In genomic region chr14:34821131-34821790, GRCm38 (mm10) we compare ENCODE assay signal across 8 mouse cellular contexts. TPM values are rescaled to one million over a fixed set of nuclear protein-coding genes. Genes with fewer than 3 reads are reported as not detected.
DNase-seq lines count a peak whose midpoint lies in the region; ATAC-seq and TF ChIP-seq lines count a peak whose summit lies in the region.

No protein-coding gene starts in this region.

- no peaks in the 10 kb centered on the region for H3K36me3 ChIP-seq in forebrain, embryonic 10.5 days (replicated peaks)
- H3K36me3 ChIP-seq in hindbrain, postnatal 0 days (ENCODE audit: insufficient read depth, low read length) = no peaks in the 10 kb centered on the region

- no peak overlapping the region; the same call in 1 of the 2 replicates for H3K27ac ChIP-seq in left cerebral cortex, adult 2 months
- no peak overlapping the region for H3K27ac ChIP-seq in forebrain, embryonic 10.5 days
- H3K27ac ChIP-seq in hindbrain, postnatal 0 days = no peak overlapping the region

- no peak for TF ChIP-seq CTCF in left cerebral cortex, adult 2 months (IDR thresholded peaks at IDR 0.05)
- TF ChIP-seq CTCF in hindbrain, postnatal 0 days (IDR thresholded peaks at IDR 0.05; ENCODE audit: low read depth) = no peak

- ATAC-seq in hindbrain, postnatal 0 days = no peak

- 2% methylated on average over 26 of the region's 26 CpGs for WGBS in forebrain, embryonic 10.5 days
- WGBS in hindbrain, postnatal 0 days = 1% methylated on average over 26 of the region's 26 CpGs

- intact Hi-C loops in left cerebral cortex, adult 2 months (cut with DNase I) = loop anchor here (1.0 to 10.0 kb wide), 4 partner anchors 66 to 514 kb away; no protein-coding TSS in a partner anchor

- H3K9ac ChIP-seq in hindbrain, postnatal 0 days (replicated peaks; ENCODE audit: low read length) = peak overlapping the region; percentile 76

- H3K9me3 ChIP-seq in forebrain, embryonic 10.5 days = no peaks in the 10 kb centered on the region
- no peaks in the 10 kb centered on the region for H3K9me3 ChIP-seq in hindbrain, postnatal 0 days (ENCODE audit: low read length)

- peak overlapping the region; percentile 74 for H3K4me3 ChIP-seq in left cerebral cortex, adult 2 months
- H3K4me3 ChIP-seq in forebrain, embryonic 10.5 days = peak overlapping the region; percentile 70
- peak overlapping the region; percentile 81 for H3K4me3 ChIP-seq in hindbrain, postnatal 0 days (ENCODE audit: low read length)

- peak overlapping the region; percentile 77 for H3K4me2 ChIP-seq in hindbrain, postnatal 0 days (ENCODE audit: low read depth, low read length)

- peaks cover 89% of the 10 kb centered on the region for H3K27me3 ChIP-seq in forebrain, embryonic 10.5 days (ENCODE audit: poor library complexity, severe bottlenecking)
- H3K27me3 ChIP-seq in hindbrain, postnatal 0 days (ENCODE audit: insufficient read depth, low read length) = peaks cover 6% of the 10 kb centered on the region

- peak; percentile 23 to 27 for DNase-seq in left cerebral cortex, adult 2 months (ENCODE audit: extremely low spot score in 1 of 2, low spot score in 2 of 2)
- no peak for DNase-seq in left cerebral cortex, adult 11 months (ENCODE audit: low spot score)
- DNase-seq in forebrain, embryonic 10.5 days (ENCODE audit: extremely low spot score, low spot score) = no peak
- DNase-seq in hindbrain, postnatal 0 days (ENCODE audit: low spot score) = peak; percentile 19
- peak; percentile 47 for DNase-seq in neural tube, embryonic 10.5 days (ENCODE audit: extremely low spot score, low spot score)
- no peak for DNase-seq in cerebellum, adult 9-10 months
- DNase-seq in adrenal gland, postnatal 10 days = no peak
- no peak for DNase-seq in kidney, postnatal 10 days

- peaks cover 44% of the 10 kb centered on the region for H3K4me1 ChIP-seq in forebrain, embryonic 10.5 days
- H3K4me1 ChIP-seq in hindbrain, postnatal 0 days (ENCODE audit: insufficient read depth, low read length) = no peaks in the 10 kb centered on the region; the same call in 1 of the 2 replicates

RNA-seq across cellular contexts. Expression of gene Grid1, which starts 1.4 kb away (rescaled TPM):
- total RNA-seq in left cerebral cortex, adult 2 months (2021) = 10 to 100 TPM; 47.7 to 48.6 TPM
- 0.06 and 0.24 TPM in 2 replicates for polyA plus RNA-seq in forebrain, embryonic 10.5 days (2016; fragmentation: Nextera tagmentation; extraction: Ambion mirVana)
- 33.7 and 36.7 TPM in 2 replicates for total RNA-seq in hindbrain, postnatal 0 days (2014; rRNA removed)
- polyA plus RNA-seq in hindbrain, postnatal 0 days (2015; fragmentation: Nextera tagmentation; extraction: Ambion mirVana) = 8.1 and 8.6 TPM in 2 replicates
- total RNA-seq in adrenal gland, postnatal 10 days (2021) = under 1 TPM; 0.57 to 0.61 TPM

Comparison
In these comparisons a context has a peak if more than half of its experiments do, and no peak if none do; other contexts are left out.
1. DNase-seq: peak in left cerebral cortex, adult 2 months (2 of 2), hindbrain, postnatal 0 days (single experiment) and neural tube, embryonic 10.5 days (single experiment); none in left cerebral cortex, adult 11 months (single experiment), forebrain, embryonic 10.5 days (single experiment), cerebellum, adult 9-10 months (single experiment), adrenal gland, postnatal 10 days (single experiment) and kidney, postnatal 10 days (single experiment).
2. RNA of gene Grid1, which starts 1.4 kb away (total RNA-seq): 47.7 to 48.6 TPM in left cerebral cortex, adult 2 months and 33.7 to 36.7 TPM in hindbrain, postnatal 0 days; 0.57 to 0.61 TPM in adrenal gland, postnatal 10 days; every median in the first group is over 10 times any median in the second.
3. Peak in every context shown above with its lines, with median percentiles within 50 percentile points of each other: H3K4me3 ChIP-seq.